Mouse (Mus musculus) layer of hippocampus, postnatal 25 days (tissue): ENCODE results near the gene Pxt1. TPM values are rescaled to one million over a fixed set of nuclear protein-coding genes. Genes with fewer than 3 reads are reported as not detected.

Experiments
- DNase-seq, 2 experiments: peaks; one replicate each; pipeline ENCODE4 v3.0.0; 2022; ENCODE audit warnings: mixed read lengths in 2 of 2, low spot score in 1 of 2; ENCODE audit errors: extremely low spot score in 1 of 2
- total RNA-seq, 2 experiments: library from RNA; stranded (reverse); gene quantifications; 2 replicates each; pipeline ENCODE4 v1.2.3; 2021

The Pxt1 gene
- total RNA-seq, 2 experiments from 2014 or later = not detected

- DNase-seq = no peak
These were observed 22.6 kb downstream of the Pxt1 start for GRCm38 (mm10) chr17:28921086-28921485.

- DNase-seq = no peak
These were observed 27.1 kb downstream of the Pxt1 start for GRCm38 (mm10) chr17:28916520-28916919.

GRCm38 (mm10) chr17:28915060-28915628 lies 28.5 kb downstream of the Pxt1 start, which contains the start of gene 4930539E08Rik:
Gene 4930539E08Rik, minus strand, starts transcription at chr17:28915324.
- DNase-seq = no peak

GRCm38 (mm10) chr17:28913940-28914339 lies 29.7 kb downstream of the Pxt1 start:
- DNase-seq = no peak

- no peak for DNase-seq
These were observed 30.4 kb downstream of the Pxt1 start for GRCm38 (mm10) chr17:28913200-28913599.

GRCm38 (mm10) chr17:28910139-28910538 lies 33.5 kb downstream of the Pxt1 start:
- DNase-seq = no peak

GRCm38 (mm10) chr17:28909252-28909941 lies 34.2 kb downstream of the Pxt1 start:
- peak in 1 of 2 experiments; percentile 43 for DNase-seq

- DNase-seq = no peak
These were observed 35.7 kb downstream of the Pxt1 start for GRCm38 (mm10) chr17:28907959-28908358.

- peak in 1 of 2 experiments; percentile 28 for DNase-seq
These were observed 38.2 kb downstream of the Pxt1 start for GRCm38 (mm10) chr17:28905377-28905916.

- DNase-seq = peak; percentile 62 to 76
These were observed 38.9 kb downstream of the Pxt1 start for GRCm38 (mm10) chr17:28904546-28905376.

- no peak for DNase-seq
These were observed 42.1 kb downstream of the Pxt1 start for GRCm38 (mm10) chr17:28901559-28901958.

- no peak for DNase-seq
These were observed 44.2 kb downstream of the Pxt1 start for GRCm38 (mm10) chr17:28899427-28899826.

GRCm38 (mm10) chr17:28898249-28898648 lies 45.4 kb downstream of the Pxt1 start:
- no peak for DNase-seq

GRCm38 (mm10) chr17:28897817-28898216 lies 45.8 kb downstream of the Pxt1 start:
- DNase-seq = no peak

- DNase-seq = no peak
These were observed 47.4 kb downstream of the Pxt1 start for GRCm38 (mm10) chr17:28896095-28896780.

GRCm38 (mm10) chr17:28895217-28895875 lies 48.3 kb downstream of the Pxt1 start:
- DNase-seq = no peak

GRCm38 (mm10) chr17:28894050-28894767 lies 49.4 kb downstream of the Pxt1 start:
- DNase-seq = no peak

- DNase-seq = no peak
These were observed 57.4 kb downstream of the Pxt1 start for GRCm38 (mm10) chr17:28886266-28886665.

- no peak for DNase-seq
These were observed 58.4 kb downstream of the Pxt1 start for GRCm38 (mm10) chr17:28885231-28885630.
